9 mouse cellular contexts compared by ENCODE assay signal in genomic region chrX:135796305-135797211, GRCm38 (mm10). TPM values are rescaled to one million over a fixed set of nuclear protein-coding genes. Genes with fewer than 3 reads are reported as not detected.
DNase-seq lines count a peak whose midpoint lies in the region; ATAC-seq and TF ChIP-seq lines count a peak whose summit lies in the region.
"Not testable (repeated sequence)": the region's sequence is repeated elsewhere in the genome, so short reads cannot be mapped to it uniquely, and the experiment has no call there.
"Had no signal": no experiment of that assay in that cellular context is flagged by ENCODE, and none has a peak within 500 bp of the region (broad histone marks: within the 10 kb centered on the region; RNA-seq: fewer than 3 reads in every experiment).

No protein-coding gene starts in this region.

- not testable (repeated sequence) for TF ChIP-seq CTCF in cortical plate, adult 2 months (IDR thresholded peaks at IDR 0.05; ENCODE audit: extremely low read depth, insufficient read depth, low read length); hindbrain, postnatal 0 days (IDR thresholded peaks at IDR 0.05; ENCODE audit: low read depth)

- H3K36me3 ChIP-seq in hindbrain, postnatal 0 days (ENCODE audit: insufficient read depth, low read length): not testable (repeated sequence)
- peaks cover 26% of the 10 kb centered on the region for H3K36me3 ChIP-seq in limb, embryonic 12.5 days

- peak overlapping the region; percentile 33; the same call in 1 of the 2 replicates for H3K27ac ChIP-seq in cortical plate, adult 2 months (ENCODE audit: insufficient read depth, low read length)
- peak overlapping the region; percentile 85 for H3K27ac ChIP-seq in hindbrain, postnatal 0 days
- H3K27ac ChIP-seq in limb, embryonic 12.5 days: 0 out of 2 replicates have a peak overlapping the region, but pooled peaks have one; percentile 50

- H3K4me1 ChIP-seq in cortical plate, adult 2 months (ENCODE audit: control insufficient read depth, insufficient read depth, low read length); hindbrain, postnatal 0 days (ENCODE audit: insufficient read depth, low read length); limb, embryonic 12.5 days (replicated peaks): not testable (repeated sequence)

- H3K9ac ChIP-seq in hindbrain, postnatal 0 days (replicated peaks; ENCODE audit: low read length): peak overlapping the region; percentile 65
- peak overlapping the region; percentile 61 for H3K9ac ChIP-seq in limb, embryonic 12.5 days (replicated peaks)

- not testable (repeated sequence) for H3K9me3 ChIP-seq in hindbrain, postnatal 0 days (ENCODE audit: low read length); limb, embryonic 12.5 days

- ATAC-seq in frontal cortex, adult (ENCODE audit: low TSS enrichment): peak; percentile 13
- ATAC-seq in hindbrain, postnatal 0 days: peak; percentile 15
- peak; percentile 71 for ATAC-seq in limb, embryonic 12.5 days (ENCODE audit: insufficient number of reproducible peaks, insufficient read depth, low FRiP score, low TSS enrichment, low read depth)
- peak; percentile 40 for ATAC-seq in megakaryocyte progenitor cell, adult 5-6 weeks (replicated peaks; ENCODE audit: poor library complexity)

- not testable (repeated sequence) for H3K27me3 ChIP-seq in hindbrain, postnatal 0 days (ENCODE audit: insufficient read depth, low read length)
- H3K27me3 ChIP-seq in limb, embryonic 12.5 days: peaks cover 19% of the 10 kb centered on the region

- H3K4me2 ChIP-seq in hindbrain, postnatal 0 days (ENCODE audit: low read depth, low read length): peak overlapping the region; percentile 51
- H3K4me2 ChIP-seq in limb, embryonic 12.5 days: peak overlapping the region; percentile 59

- H3K4me3 ChIP-seq in cortical plate, adult 2 months (ENCODE audit: insufficient read depth, low read length): peak overlapping the region; percentile 75
- H3K4me3 ChIP-seq in hindbrain, postnatal 0 days (ENCODE audit: low read length): peak overlapping the region; percentile 52
- H3K4me3 ChIP-seq in limb, embryonic 12.5 days (replicated peaks): peak overlapping the region; percentile 57

- not testable (repeated sequence) for TF ChIP-seq POLR2A in cortical plate, adult 2 months (IDR thresholded peaks at IDR 0.05; ENCODE audit: extremely low read depth, insufficient read depth, low read length)

- peak; percentile 7 for DNase-seq in adrenal gland, postnatal 10 days
- DNase-seq in hindbrain, postnatal 0 days (ENCODE audit: low spot score): peak; percentile 9
- peak; percentile 30 for DNase-seq in retina, postnatal 1 day
- peak; percentile 2 for DNase-seq in yolk sac, embryonic 10.5 days (ENCODE audit: low spot score)

- 26% methylated on average over 25 of the region's 26 CpGs for WGBS in hindbrain, postnatal 0 days
- WGBS in limb, embryonic 12.5 days: 20% methylated on average over 24 of the region's 26 CpGs

RNA-seq across cellular contexts. Expression of gene Bhlhb9, which starts 0.8 kb away (rescaled TPM):
- 10 to 100 TPM; 25.1 to 33.5 TPM for total RNA-seq in adrenal gland, postnatal 10 days (2021)
- polyA plus RNA-seq in cortical plate, adult 2 months (2012; rRNA removed): 41.7 and 42.0 TPM in 2 replicates
- total RNA-seq in hindbrain, postnatal 0 days (2014; rRNA removed): 47.6 and 65.9 TPM in 2 replicates
- polyA plus RNA-seq in hindbrain, postnatal 0 days (2015; fragmentation: Nextera tagmentation; extraction: Ambion mirVana): 96.4 and 98.2 TPM in 2 replicates
- 70.4 and 74.2 TPM in 2 replicates for polyA plus RNA-seq in limb, embryonic 12.5 days (2016; fragmentation: Nextera tagmentation; extraction: Ambion mirVana)
- 23.0 and 26.4 TPM in 2 replicates for total RNA-seq in megakaryocyte progenitor cell, adult 5-6 weeks (2015)
- 27.8 and 30.1 TPM in 2 replicates for total RNA-seq in megakaryocyte progenitor cell, adult 5-6 weeks (2017)

RNA-seq across cellular contexts. Expression of gene Gprasp2, which starts 42.3 kb away (rescaled TPM):
- total RNA-seq in adrenal gland, postnatal 10 days (2021): 10 to 100 TPM; 14.8 to 21.6 TPM
- polyA plus RNA-seq in cortical plate, adult 2 months (2012; rRNA removed): 91.8 and 112 TPM in 2 replicates
- 201 and 270 TPM in 2 replicates for total RNA-seq in hindbrain, postnatal 0 days (2014; rRNA removed)
- polyA plus RNA-seq in hindbrain, postnatal 0 days (2015; fragmentation: Nextera tagmentation; extraction: Ambion mirVana): 239 and 245 TPM in 2 replicates
- polyA plus RNA-seq in limb, embryonic 12.5 days (2016; fragmentation: Nextera tagmentation; extraction: Ambion mirVana): 55.2 and 55.9 TPM in 2 replicates
- total RNA-seq in megakaryocyte progenitor cell, adult 5-6 weeks (2015): 0.74 TPM in 1 of 2 replicates, not detected in the other
- 0.17 and 0.98 TPM in 2 replicates for total RNA-seq in megakaryocyte progenitor cell, adult 5-6 weeks (2017)
- total RNA-seq: monocyte, adult 5-6 weeks had no signal

RNA-seq across cellular contexts. Expression of gene Armcx5, which starts 54.0 kb away (rescaled TPM):
- 10 to 100 TPM in 1 of 2 experiments, 1 to 10 TPM in 1; 9.0 to 13.9 TPM for total RNA-seq in adrenal gland, postnatal 10 days (2021)
- polyA plus RNA-seq in cortical plate, adult 2 months (2012; rRNA removed): 20.8 and 23.2 TPM in 2 replicates
- total RNA-seq in hindbrain, postnatal 0 days (2014; rRNA removed): 9.4 and 12.0 TPM in 2 replicates
- 25.1 and 26.1 TPM in 2 replicates for polyA plus RNA-seq in hindbrain, postnatal 0 days (2015; fragmentation: Nextera tagmentation; extraction: Ambion mirVana)
- 14.5 and 15.6 TPM in 2 replicates for polyA plus RNA-seq in limb, embryonic 12.5 days (2016; fragmentation: Nextera tagmentation; extraction: Ambion mirVana)
- total RNA-seq in megakaryocyte progenitor cell, adult 5-6 weeks (2015): 10.7 and 11.3 TPM in 2 replicates
- total RNA-seq in megakaryocyte progenitor cell, adult 5-6 weeks (2017): 6.7 and 7.6 TPM in 2 replicates

RNA-seq across cellular contexts. Expression of gene Gprasp1, which starts 54.0 kb away (rescaled TPM):
- total RNA-seq in adrenal gland, postnatal 10 days (2021): 10 to 100 TPM; 42.7 to 57.9 TPM
- 181 and 198 TPM in 2 replicates for polyA plus RNA-seq in cortical plate, adult 2 months (2012; rRNA removed)
- 272 and 285 TPM in 2 replicates for total RNA-seq in hindbrain, postnatal 0 days (2014; rRNA removed)
- polyA plus RNA-seq in hindbrain, postnatal 0 days (2015; fragmentation: Nextera tagmentation; extraction: Ambion mirVana): 214 and 231 TPM in 2 replicates
- 73.2 and 76.7 TPM in 2 replicates for polyA plus RNA-seq in limb, embryonic 12.5 days (2016; fragmentation: Nextera tagmentation; extraction: Ambion mirVana)
- total RNA-seq in megakaryocyte progenitor cell, adult 5-6 weeks (2015): 13.5 and 19.9 TPM in 2 replicates
- total RNA-seq in megakaryocyte progenitor cell, adult 5-6 weeks (2017): 21.0 and 32.2 TPM in 2 replicates

Comparison
In these comparisons a context has a peak if more than half of its experiments do, and no peak if none do; other contexts are left out.
1. Peak in every context shown above with its lines: DNase-seq, ATAC-seq, H3K4me3 ChIP-seq and H3K27ac ChIP-seq.
2. H3K27ac ChIP-seq: peak in every context shown above with its lines; median percentile 85 in hindbrain, postnatal 0 days; 50 in limb, embryonic 12.5 days; 33 in cortical plate, adult 2 months.
3. ATAC-seq: peak in every context shown above with its lines; median percentile 71 in limb, embryonic 12.5 days; 40 in megakaryocyte progenitor cell, adult 5-6 weeks; 15 in hindbrain, postnatal 0 days; 13 in frontal cortex, adult.
4. RNA of gene Gprasp2, which starts 42.3 kb away (total RNA-seq): 201 to 270 TPM in hindbrain, postnatal 0 days and 14.8 to 21.6 TPM in adrenal gland, postnatal 10 days; 0.17 to 0.98 TPM in megakaryocyte progenitor cell, adult 5-6 weeks; every median in the first group is over 4 times any median in the second.